Mouse (Mus musculus) ES-E14 (cell line): ENCODE data around the gene Nap1l1. TPM values are rescaled to one million over a fixed set of nuclear protein-coding genes. Genes with fewer than 3 reads are reported as not detected.
A peak's percentile ranks its signal among the peaks of the same experiment; 100 is the strongest.
"Not testable (repeated sequence)": the region's sequence is repeated elsewhere in the genome, so short reads cannot be mapped to it uniquely, and the experiment has no call there.

Source experiments
- DNase-seq: peaks from one replicate; pipeline ENCODE4 v3.0.0-alpha.2; 2013; ENCODE audit warnings: low read depth, low spot score
- H3K27ac ChIP-seq: 2 replicates; pipeline ENCODE4 v1.5.1; 2012; ENCODE audit warnings: low read depth, mild to moderate bottlenecking, low read length, moderate library complexity, mixed read lengths; ENCODE audit not compliant: poor library complexity, insufficient read depth, severe bottlenecking
- H3K36me3 ChIP-seq: 2 replicates; pipeline ENCODE4 v1.6.1; 2012; ENCODE audit warnings: mild to moderate bottlenecking, low read length, moderate library complexity, mixed read lengths; ENCODE audit not compliant: control insufficient read depth, poor library complexity, insufficient read depth, severe bottlenecking
- H3K4me1 ChIP-seq, 2 experiments: fragments of 150-350 bp in 1 of 2; sonication (generic) in 1 of 2; 2 replicates each; pipeline ENCODE4 v1.6.1; 2012; ENCODE audit warnings: low read length in 2 of 2, mild to moderate bottlenecking in 1 of 2, mixed read lengths in 1 of 2; ENCODE audit not compliant: control insufficient read depth in 2 of 2, insufficient read depth in 2 of 2, poor library complexity in 1 of 2
- H3K4me3 ChIP-seq, 2 experiments: fragments of 150-350 bp in 1 of 2; sonication (generic) in 1 of 2; 2 replicates each; pipeline ENCODE4 v1.5.1; 2012; ENCODE audit warnings: low read length in 2 of 2, low read depth in 1 of 2, mild to moderate bottlenecking in 1 of 2, mixed read lengths in 1 of 2; ENCODE audit not compliant: insufficient read depth in 1 of 2, poor library complexity in 1 of 2, severe bottlenecking in 1 of 2
- H3K9ac ChIP-seq: 2 replicates; pipeline ENCODE4 v1.6.1; 2012; ENCODE audit warnings: low read depth, mild to moderate bottlenecking, low read length, mixed read lengths; ENCODE audit not compliant: poor library complexity, insufficient read depth, severe bottlenecking
- H3K9me3 ChIP-seq: fragments of 150-350 bp; sonication (generic); 2 replicates; pipeline ENCODE4 v1.6.1; 2012; ENCODE audit warnings: low read depth, mild to moderate bottlenecking, low read length; ENCODE audit not compliant: control insufficient read depth, insufficient read depth
- CHD2 ChIP-seq: IDR thresholded peaks from 2 replicates; pipeline ENCODE4 v1.6.1; 2014; ENCODE audit warnings: mild to moderate bottlenecking, low read depth, low read length, inconsistent platforms
- HCFC1 ChIP-seq: IDR thresholded peaks from 2 replicates; pipeline ENCODE4 v1.6.1; 2012; ENCODE audit warnings: low read length, inconsistent platforms, borderline replicate concordance; ENCODE audit not compliant: insufficient read depth
- MAFK ChIP-seq: IDR thresholded peaks from 2 replicates; pipeline ENCODE4 v1.6.1; 2014; ENCODE audit warnings: mild to moderate bottlenecking, low read depth, low read length, inconsistent platforms; ENCODE audit not compliant: insufficient read depth
- ZC3H11A ChIP-seq: IDR thresholded peaks from 2 replicates; pipeline ENCODE4 v1.6.1; 2012; ENCODE audit warnings: low read depth, mild to moderate bottlenecking, inconsistent platforms, low read length, borderline replicate concordance
- ZNF384 ChIP-seq: IDR thresholded peaks from 2 replicates; pipeline ENCODE4 v1.6.1; 2012; ENCODE audit warnings: low read depth, low read length, inconsistent platforms
- in situ Hi-C, 2 experiments: fragments of 600-800 bp; cut with MboI; formaldehyde crosslinking; loops; one replicate each; pipeline ENCODE4 v1.15.1; 2025; ENCODE audit warnings: low sequenced_read_pairs in 2 of 2, inconsistent platforms in 1 of 2; ENCODE audit not compliant: unreplicated experiment in 2 of 2
- total RNA-seq: library from RNA; depleted of rRNA; stranded (reverse); fragments of 300-350 nt; gene quantifications from 2 replicates; pipeline ENCODE4 v1.2.3, GENCODE M21; 2012

Nap1l1 gene
- total RNA-seq, 1 experiment: 258 TPM

DNA sequence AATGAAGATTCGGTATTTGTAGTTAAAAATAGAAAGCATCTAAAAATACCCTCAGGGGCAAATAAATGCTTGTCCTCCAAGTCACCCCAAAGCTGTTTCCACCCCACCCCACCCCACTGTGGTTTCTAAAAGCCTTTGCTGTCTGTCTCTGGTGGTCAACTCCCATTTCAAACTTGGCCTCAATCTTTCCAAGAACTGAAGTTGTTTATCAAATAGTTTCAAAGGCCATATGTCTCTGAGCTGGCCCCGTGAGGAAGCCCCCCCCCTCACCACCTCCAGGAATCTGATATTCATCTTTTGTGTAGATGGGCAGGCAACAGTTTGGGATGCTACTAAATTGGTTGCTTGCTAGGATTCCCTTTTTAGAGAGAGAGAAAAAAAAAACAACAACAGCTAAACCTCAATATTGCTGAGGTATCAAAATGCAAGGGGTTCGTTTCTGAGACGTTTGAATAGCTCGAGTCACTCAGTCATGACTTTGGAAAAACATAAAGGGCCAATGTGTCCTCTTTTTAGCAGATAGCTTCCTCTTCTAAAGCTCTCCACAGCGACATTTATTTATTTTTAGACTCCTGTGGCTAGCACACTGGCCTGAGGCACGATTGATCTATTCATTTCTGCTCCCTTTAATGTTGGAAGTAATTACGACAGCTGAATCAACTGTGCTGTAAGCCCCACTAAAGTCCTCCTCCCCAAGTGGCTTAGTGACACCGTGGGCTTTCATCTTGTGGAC lies 26.9 kb upstream of the Nap1l1 start:
- Histone ChIP-seq H3K36me3 (no peaks in the 10 kb centered on the region), H3K27ac (no peak overlapping the region), H3K9ac (no peak overlapping the region), H3K4me1 (no peaks in the 10 kb centered on the region), H3K4me3 (no peak overlapping the region), H3K9me3 (no peaks in the 10 kb centered on the region)
- DNase-seq: no peak
- in situ Hi-C loops: no loop called here
- TF ChIP-seq ZC3H11A (no peak), MAFK (no peak), CHD2 (no peak), ZNF384 (no peak), HCFC1 (no peak)

DNA sequence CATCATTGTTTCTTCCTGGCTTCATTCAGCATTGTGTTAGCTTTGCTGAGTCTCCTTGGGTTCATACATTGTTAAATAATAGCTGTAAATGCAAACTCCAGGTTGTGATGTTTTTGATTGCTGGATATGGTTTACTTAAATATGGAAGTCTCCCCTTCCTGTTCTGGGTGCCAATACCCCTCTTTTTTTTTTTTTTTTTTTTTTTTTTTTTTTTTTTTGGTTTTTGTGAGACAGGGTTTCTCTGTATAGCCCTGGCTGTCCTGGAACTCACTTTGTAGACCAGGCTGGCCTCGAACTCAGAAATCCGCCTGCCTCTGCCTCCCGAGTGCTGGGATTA lies 26.4 kb upstream of the Nap1l1 start:
- H3K36me3 ChIP-seq, H3K9ac ChIP-seq, in situ Hi-C loops, H3K4me1 ChIP-seq, DNase-seq, H3K4me3 ChIP-seq, H3K9me3 ChIP-seq, H3K27ac ChIP-seq: not testable (repeated sequence)
- 0 out of 2 replicates have a peak, but pooled peaks have one; percentile 7 for TF ChIP-seq ZNF384

GRCm38 (mm10) chr10:111449662-111450061 lies 23.4 kb upstream of the Nap1l1 start:
- in situ Hi-C loops: not testable (repeated sequence)

GRCm38 (mm10) chr10:111451683-111452322 lies 21.2 kb upstream of the Nap1l1 start:
- no peak for DNase-seq
- in situ Hi-C loops: no loop called here
- H3K4me3 ChIP-seq: no peak overlapping the region

More at GRCm38 (mm10) chr10:111449662-111450061, 23.4 kb upstream of the Nap1l1 start:
- DNase-seq, H3K9ac ChIP-seq, H3K27ac ChIP-seq, H3K4me1 ChIP-seq, H3K4me3 ChIP-seq, H3K36me3 ChIP-seq, H3K9me3 ChIP-seq: not testable (repeated sequence)

DNA sequence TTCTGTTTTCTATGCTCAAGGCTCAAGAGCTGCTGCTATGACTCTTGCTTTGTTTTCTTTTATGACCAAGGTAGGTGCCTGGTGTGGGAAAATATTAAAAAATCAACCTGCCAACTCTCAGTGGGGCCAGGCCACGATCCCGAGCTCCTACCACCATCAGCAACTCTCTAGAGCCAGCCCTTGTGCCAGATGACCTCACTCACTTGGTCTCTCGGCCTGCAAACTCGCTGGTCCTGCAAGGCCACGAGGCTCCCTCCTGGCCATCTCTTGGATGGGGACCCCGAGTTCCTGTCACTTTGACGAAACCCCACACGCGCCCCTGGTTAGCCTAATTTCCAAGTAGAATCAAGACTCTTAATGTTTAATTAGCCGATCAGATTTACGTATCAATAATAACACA lies 20.6 kb upstream of the Nap1l1 start:
- TF ChIP-seq MAFK: no peak
- no peak for TF ChIP-seq ZC3H11A
- no peak for TF ChIP-seq CHD2
- TF ChIP-seq HCFC1: no peak
- TF ChIP-seq ZNF384: no peak
- Histone ChIP-seq H3K27ac (no peak overlapping the region), H3K9ac (no peak overlapping the region), H3K36me3 (no peaks in the 10 kb centered on the region), H3K4me3 (no peak overlapping the region), H3K4me1 (no peaks in the 10 kb centered on the region), H3K9me3 (no peaks in the 10 kb centered on the region)
- in situ Hi-C loops: no loop called here
- no peak for DNase-seq

More at GRCm38 (mm10) chr10:111451683-111452322, 21.2 kb upstream of the Nap1l1 start:
- Histone ChIP-seq H3K36me3 (no peaks in the 10 kb centered on the region), H3K4me1 (no peaks in the 10 kb centered on the region), H3K27ac (no peak overlapping the region), H3K9me3 (no peaks in the 10 kb centered on the region), H3K9ac (no peak overlapping the region)
- TF ChIP-seq HCFC1 (no peak), CHD2 (no peak), ZC3H11A (no peak), ZNF384 (no peak), MAFK (no peak)
